Mouse (Mus musculus) heart, adult 2 months (tissue): Measurements from ENCODE around the gene Sumo3.

ENCODE experiments used
- CTCF ChIP-seq: fragments of 200-600 bp; IDR thresholded peaks from 2 replicates; pipeline ENCODE4 v1.8.1; 2022; ENCODE audit warnings: antibody characterized with exemption, mild to moderate bottlenecking, moderate library complexity
- POLR2A ChIP-seq: fragments of 200-500 bp; IDR thresholded peaks from 2 replicates; pipeline ENCODE4 v1.6.1; 2011; ENCODE audit warnings: mild to moderate bottlenecking, low read depth, low read length, control low read depth; ENCODE audit not compliant: insufficient read depth

GRCm38 (mm10) chr10:77643160-77643559 is 37.3 kb downstream of the Sumo3 start:
- no peak for TF ChIP-seq CTCF
- no peak for TF ChIP-seq POLR2A
